Mouse (Mus musculus) right cerebral cortex, postnatal 14 days (tissue): ENCODE results near the gene Bcdin3d.

Experiments used
- DNase-seq: peaks from one replicate; pipeline ENCODE4 v3.0.0; 2022

The Bcdin3d gene

GRCm38 (mm10) chr15:99440112-99440815 lies 34.3 kb downstream of the Bcdin3d start:
- DNase-seq = no peak

GRCm38 (mm10) chr15:99438966-99439698 lies 35.4 kb downstream of the Bcdin3d start:
- DNase-seq = no peak

- DNase-seq = no peak
These were observed 40.6 kb downstream of the Bcdin3d start for GRCm38 (mm10) chr15:99433913-99434312.

- no peak for DNase-seq
These were observed 41.3 kb downstream of the Bcdin3d start for GRCm38 (mm10) chr15:99433081-99433718.

GRCm38 (mm10) chr15:99431967-99432366 lies 42.6 kb downstream of the Bcdin3d start:
- no peak for DNase-seq

- DNase-seq = no peak
These were observed 43.0 kb downstream of the Bcdin3d start for GRCm38 (mm10) chr15:99431504-99431903.

GRCm38 (mm10) chr15:99431063-99431462 lies 43.5 kb downstream of the Bcdin3d start:
- DNase-seq = no peak

- no peak for DNase-seq
These were observed 44.1 kb downstream of the Bcdin3d start for GRCm38 (mm10) chr15:99430394-99430793.

GRCm38 (mm10) chr15:99423884-99424283 lies 50.6 kb downstream of the Bcdin3d start:
- DNase-seq = no peak

GRCm38 (mm10) chr15:99423131-99423530 lies 51.4 kb downstream of the Bcdin3d start:
- no peak for DNase-seq

GRCm38 (mm10) chr15:99422551-99422950 lies 52.0 kb downstream of the Bcdin3d start:
- no peak for DNase-seq

GRCm38 (mm10) chr15:99421676-99422075 lies 52.9 kb downstream of the Bcdin3d start:
- no peak for DNase-seq

- DNase-seq = no peak
These were observed 53.4 kb downstream of the Bcdin3d start for GRCm38 (mm10) chr15:99421152-99421551.

GRCm38 (mm10) chr15:99420521-99421014 lies 54.0 kb downstream of the Bcdin3d start:
- DNase-seq = no peak

GRCm38 (mm10) chr15:99420101-99420500 lies 54.4 kb downstream of the Bcdin3d start:
- no peak for DNase-seq
